8 mouse cellular contexts compared by ENCODE assay signal in genomic region chr4:111687613-111688012, GRCm38 (mm10). TPM values are rescaled to one million over a fixed set of nuclear protein-coding genes. Genes with fewer than 3 reads are reported as not detected.
A peak's percentile ranks its signal among the peaks of the same experiment; 100 is the strongest.
DNase-seq lines count a peak whose midpoint lies in the region; ATAC-seq and TF ChIP-seq lines count a peak whose summit lies in the region.

No protein-coding gene starts in this region.

- no peak for TF ChIP-seq POLR2A in MEL (IDR thresholded peaks at IDR 0.05; ENCODE audit: control insufficient read depth in 1 of 2, insufficient read depth in 1 of 2, low read depth in 1 of 2, low read length in 2 of 2, poor library complexity in 1 of 2)

- DNase-seq in MEL (ENCODE audit: low read depth, low spot score) = peak; percentile 27
- DNase-seq in cerebellum, adult 8-10 months = peak; percentile 36
- DNase-seq in frontal cortex, postnatal 25 days (ENCODE audit: low spot score in 2 of 2) = peak; percentile 76 to 77
- peak; percentile 84 for DNase-seq in hindbrain, embryonic 14.5 days (ENCODE audit: low spot score)
- DNase-seq in layer of hippocampus, postnatal 36 days = peak; percentile 63 to 75
- peak; percentile 89 for DNase-seq in lung, postnatal 36 days
- DNase-seq in retina, embryonic 14.5 days (ENCODE audit: low spot score) = peak; percentile 91
- DNase-seq in thymus, postnatal 4 days = peak; percentile 89

- H3K27me3 ChIP-seq in MEL (ENCODE audit: control insufficient read depth in 1 of 2, insufficient read depth in 2 of 2, low read length in 2 of 2) = no peaks in the 10 kb centered on the region
- H3K27me3 ChIP-seq in hindbrain, embryonic 14.5 days (ENCODE audit: control insufficient read depth, insufficient read depth, low read length) = no peaks in the 10 kb centered on the region

- no peak overlapping the region for H3K9ac ChIP-seq in MEL (ENCODE audit: control insufficient read depth, low read depth, low read length, poor library complexity, severe bottlenecking)
- H3K9ac ChIP-seq in hindbrain, embryonic 14.5 days = no peak overlapping the region

- peak; percentile 44 to 70 (median 52) for TF ChIP-seq CTCF in MEL (IDR thresholded peaks at IDR 0.05 in 2 of 3, conservative IDR thresholded peaks at IDR 0.05 in 1 of 3; ENCODE audit: control insufficient read depth in 1 of 3, insufficient read depth in 1 of 3, low read depth in 2 of 3, low read length in 3 of 3, poor library complexity in 1 of 3, severe bottlenecking in 1 of 3)

- no peak; the same call in 1 of the 2 replicates for ATAC-seq in hindbrain, embryonic 14.5 days (ENCODE audit: low FRiP score)

- H3K27ac ChIP-seq in MEL (ENCODE audit: control insufficient read depth, low read depth, low read length) = no peak overlapping the region
- H3K27ac ChIP-seq in hindbrain, embryonic 14.5 days = no peak overlapping the region

- H3K36me3 ChIP-seq in MEL (ENCODE audit: control insufficient read depth in 1 of 2, insufficient read depth in 2 of 2, low read length in 2 of 2) = no peaks in the 10 kb centered on the region
- no peaks in the 10 kb centered on the region for H3K36me3 ChIP-seq in hindbrain, embryonic 14.5 days (replicated peaks; ENCODE audit: control insufficient read depth, insufficient read depth)

- no peak for TF ChIP-seq EP300 in MEL (IDR thresholded peaks at IDR 0.05; ENCODE audit: low read depth in 1 of 2, low read length in 2 of 2)

- H3K9me3 ChIP-seq in MEL (replicated peaks; ENCODE audit: insufficient read depth, low read length) = no peaks in the 10 kb centered on the region
- no peaks in the 10 kb centered on the region for H3K9me3 ChIP-seq in hindbrain, embryonic 14.5 days (ENCODE audit: control insufficient read depth, low read length)

- no peak overlapping the region for H3K4me3 ChIP-seq in MEL (ENCODE audit: control insufficient read depth in 1 of 2, insufficient read depth in 1 of 2, low read depth in 2 of 2, low read length in 2 of 2)
- no peak overlapping the region for H3K4me3 ChIP-seq in hindbrain, embryonic 14.5 days (replicated peaks; ENCODE audit: low read length)

- 19% methylated on average over 6 of the region's 6 CpGs for WGBS in hindbrain, embryonic 14.5 days

- no peaks in the 10 kb centered on the region for H3K79me2 ChIP-seq in MEL (ENCODE audit: control insufficient read depth, insufficient read depth, low read length, poor library complexity)

- no peak; the same call in 1 of the 2 replicates for TF ChIP-seq RAD21 in MEL (IDR thresholded peaks at IDR 0.05; ENCODE audit: low read depth, low read length)

- no peaks in the 10 kb centered on the region for H3K4me1 ChIP-seq in MEL (ENCODE audit: control insufficient read depth in 1 of 2, insufficient read depth in 2 of 2, low read length in 2 of 2)
- 0 out of 2 replicates have a peak, but pooled peaks cover 9% of the 10 kb centered on the region for H3K4me1 ChIP-seq in hindbrain, embryonic 14.5 days (replicated peaks; ENCODE audit: control insufficient read depth, insufficient read depth, low read length)

- H3K4me2 ChIP-seq in hindbrain, embryonic 14.5 days (replicated peaks) = peak overlapping the region; percentile 36

TF ChIP-seq in MEL, 35 proteins besides CTCF, POLR2A, EP300 and RAD21:
- no peak for TF ChIP-seq POLR2AphosphoS5 (IDR thresholded peaks at IDR 0.05; ENCODE audit: borderline replicate concordance, low read depth, low read length)
- no peak for TF ChIP-seq MAFK (IDR thresholded peaks at IDR 0.05; ENCODE audit: borderline replicate concordance, low read depth, low read length)
- TF ChIP-seq MEF2A (IDR thresholded peaks at IDR 0.05; ENCODE audit: extremely low read depth, insufficient replicate concordance, low read depth, low read length, poor library complexity, severe bottlenecking) = no peak
- no peak for TF ChIP-seq GATA1 (IDR thresholded peaks at IDR 0.05; ENCODE audit: low read depth, low read length)
- TF ChIP-seq GABPA (IDR thresholded peaks at IDR 0.05; ENCODE audit: low read depth, low read length) = no peak
- TF ChIP-seq ETS1 (IDR thresholded peaks at IDR 0.05; ENCODE audit: low read depth, low read length) = no peak
- TF ChIP-seq ZC3H11A (IDR thresholded peaks at IDR 0.05; ENCODE audit: low read depth, low read length) = no peak
- no peak for TF ChIP-seq TAL1 (IDR thresholded peaks at IDR 0.05; ENCODE audit: low read length)
- no peak for TF ChIP-seq TBP (IDR thresholded peaks at IDR 0.05; ENCODE audit: low read depth, low read length)
- TF ChIP-seq KAT2A (conservative IDR thresholded peaks at IDR 0.05; ENCODE audit: low read depth, low read length) = no peak
- no peak for TF ChIP-seq ZMIZ1 (IDR thresholded peaks at IDR 0.05; ENCODE audit: low read depth, low read length)
- TF ChIP-seq POLR2AphosphoS2 (IDR thresholded peaks at IDR 0.05; ENCODE audit: low read length) = no peak

RNA-seq across cellular contexts. Expression of gene Spata6, which starts 32.2 kb away (rescaled TPM):
- total RNA-seq in MEL (2012; rRNA removed) = not detected in 2 replicates
- not detected for polyA plus RNA-seq in MEL (2012; ENCODE audit: insufficient read depth in 1 of 2, insufficient read length in 2 of 2, low read depth in 1 of 2, low replicate concordance in 2 of 2, missing spikeins in 1 of 2)
- 17.8 and 19.0 TPM in 2 replicates for polyA plus RNA-seq in hindbrain, embryonic 14.5 days (2014; fragmentation: Nextera tagmentation; extraction: Ambion mirVana)
- 1 to 10 TPM; 2.0 to 2.9 TPM for total RNA-seq in layer of hippocampus, postnatal 36 days (2021)

Comparison
In these comparisons a context has a peak if more than half of its experiments do, and no peak if none do; other contexts are left out.
1. DNase-seq: peak in every context shown above with its lines; median percentile 91 in retina, embryonic 14.5 days; 89 in lung, postnatal 36 days; 89 in thymus, postnatal 4 days; 84 in hindbrain, embryonic 14.5 days; 76 in frontal cortex, postnatal 25 days; 69 in layer of hippocampus, postnatal 36 days; 36 in cerebellum, adult 8-10 months; 27 in MEL.